Mouse (Mus musculus) splenic B cell, adult 2 months (primary cell): Measurements from ENCODE around the gene Rnf220.

Experiments used
- DNase-seq: peaks from one replicate; pipeline ENCODE4 v3.0.0-alpha.2; 2011; ENCODE audit warnings: low read depth, low spot score
- H3K27me3 ChIP-seq: 2 replicates; pipeline ENCODE4 v1.6.1; 2012; ENCODE audit warnings: mild to moderate bottlenecking, low read length, moderate library complexity, mixed read lengths; ENCODE audit not compliant: control insufficient read depth, poor library complexity, insufficient read depth, severe bottlenecking
- H3K36me3 ChIP-seq: 2 replicates; pipeline ENCODE4 v1.6.1; 2012; ENCODE audit warnings: mild to moderate bottlenecking, low read length, moderate library complexity, mixed read lengths; ENCODE audit not compliant: control insufficient read depth, poor library complexity, insufficient read depth, severe bottlenecking

The Rnf220 gene

GRCm38 (mm10) chr4:117341282-117341681 is 155.6 kb downstream of the Rnf220 start:
- Histone ChIP-seq H3K27me3 (no peaks in the 10 kb centered on the region), H3K36me3 (no peaks in the 10 kb centered on the region)
- no peak for DNase-seq

- no peaks in the 10 kb centered on the region for H3K27me3 ChIP-seq
- peak; percentile 10 for DNase-seq
- H3K36me3 ChIP-seq: no peaks in the 10 kb centered on the region
Measured at GRCm38 (mm10) chr4:117339796-117340195, 157.1 kb downstream of the Rnf220 start.

GRCm38 (mm10) chr4:117330836-117331475 is 165.9 kb downstream of the Rnf220 start:
- Histone ChIP-seq H3K27me3 (no peaks in the 10 kb centered on the region), H3K36me3 (no peaks in the 10 kb centered on the region)
- DNase-seq: no peak

GRCm38 (mm10) chr4:117330132-117330531 is 166.7 kb downstream of the Rnf220 start:
- H3K27me3 ChIP-seq: no peaks in the 10 kb centered on the region
- DNase-seq: no peak
- H3K36me3 ChIP-seq: no peaks in the 10 kb centered on the region

- H3K27me3 ChIP-seq: no peaks in the 10 kb centered on the region
- DNase-seq: no peak
- no peaks in the 10 kb centered on the region for H3K36me3 ChIP-seq
Measured at GRCm38 (mm10) chr4:117326915-117327314, 169.9 kb downstream of the Rnf220 start.

GRCm38 (mm10) chr4:117325076-117325475 is 171.8 kb downstream of the Rnf220 start:
- no peak for DNase-seq
- Histone ChIP-seq H3K36me3 (no peaks in the 10 kb centered on the region), H3K27me3 (no peaks in the 10 kb centered on the region)

- H3K36me3 ChIP-seq: no peaks in the 10 kb centered on the region
- no peaks in the 10 kb centered on the region for H3K27me3 ChIP-seq
- DNase-seq: peak; percentile 60
Measured at GRCm38 (mm10) chr4:117323515-117324344, 173.1 kb downstream of the Rnf220 start.

- Histone ChIP-seq H3K36me3 (no peaks in the 10 kb centered on the region), H3K27me3 (no peaks in the 10 kb centered on the region)
- DNase-seq: no peak
Measured at GRCm38 (mm10) chr4:117321011-117321410, 175.8 kb downstream of the Rnf220 start.

- no peaks in the 10 kb centered on the region for H3K36me3 ChIP-seq
- no peak for DNase-seq
- H3K27me3 ChIP-seq: no peaks in the 10 kb centered on the region
Measured at GRCm38 (mm10) chr4:117318508-117318907, 178.3 kb downstream of the Rnf220 start.

GRCm38 (mm10) chr4:117317701-117318190 is 179.1 kb downstream of the Rnf220 start:
- no peaks in the 10 kb centered on the region for H3K27me3 ChIP-seq
- no peak for DNase-seq
- H3K36me3 ChIP-seq: no peaks in the 10 kb centered on the region

- no peak for DNase-seq
- Histone ChIP-seq H3K36me3 (no peaks in the 10 kb centered on the region), H3K27me3 (no peaks in the 10 kb centered on the region)
Measured at GRCm38 (mm10) chr4:117316800-117317199, 180.1 kb downstream of the Rnf220 start.

GRCm38 (mm10) chr4:117314849-117315500 is 181.9 kb downstream of the Rnf220 start:
- no peak for DNase-seq

GRCm38 (mm10) chr4:117313085-117313424 is 183.8 kb downstream of the Rnf220 start:
- Histone ChIP-seq H3K27me3 (no peaks in the 10 kb centered on the region), H3K36me3 (no peaks in the 10 kb centered on the region)
- no peak for DNase-seq

More at GRCm38 (mm10) chr4:117314849-117315500, 181.9 kb downstream of the Rnf220 start:
- H3K36me3 ChIP-seq: no peaks in the 10 kb centered on the region
- no peaks in the 10 kb centered on the region for H3K27me3 ChIP-seq

GRCm38 (mm10) chr4:117312416-117313084 is 184.3 kb downstream of the Rnf220 start:
- no peaks in the 10 kb centered on the region for H3K36me3 ChIP-seq
- DNase-seq: no peak

More at GRCm38 (mm10) chr4:117312416-117313084, 184.3 kb downstream of the Rnf220 start:
- no peaks in the 10 kb centered on the region for H3K27me3 ChIP-seq
